In the genomic region with DNA sequence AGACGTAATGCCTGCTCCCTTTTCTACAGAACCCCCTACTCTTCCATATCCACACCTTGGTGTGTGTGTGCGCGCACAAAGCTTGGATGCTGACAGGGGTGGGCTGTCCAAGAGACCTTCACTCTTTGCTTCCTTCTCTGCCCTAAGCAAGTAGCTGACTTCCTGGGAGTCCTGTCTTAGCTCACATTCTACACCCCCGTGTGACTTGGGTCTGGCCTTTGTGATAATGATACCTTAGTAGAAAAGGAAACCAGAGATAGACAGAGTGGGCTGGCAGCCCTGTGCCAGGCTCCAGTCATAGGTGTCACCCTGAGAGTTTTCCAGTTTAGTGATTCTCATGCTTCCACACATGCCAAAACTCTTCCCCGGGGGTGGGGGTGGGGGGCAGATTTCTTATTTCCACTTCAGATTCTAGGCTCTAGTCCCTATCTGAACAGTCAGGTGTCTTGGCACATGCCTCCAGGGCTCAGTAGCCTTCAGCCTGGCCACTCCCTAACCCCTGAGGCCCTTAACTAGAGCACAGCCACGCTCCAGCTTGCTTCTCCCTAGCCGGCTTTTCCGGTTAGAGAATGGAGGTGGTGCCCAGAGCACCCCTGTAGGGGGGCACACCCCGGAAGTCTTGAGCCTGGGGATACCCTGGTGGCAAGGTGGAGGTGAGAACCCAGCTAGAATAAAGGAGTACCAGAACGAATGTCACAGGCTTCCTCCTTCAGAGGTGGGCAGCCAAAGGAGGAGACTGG, we compare ENCODE assay signal across 16 mouse cellular contexts. TPM values are rescaled to one million over a fixed set of nuclear protein-coding genes. Genes with fewer than 3 reads are reported as not detected.
DNase-seq lines count a peak whose midpoint lies in the region; ATAC-seq and TF ChIP-seq lines count a peak whose summit lies in the region.
"Had no signal": no experiment of that assay in that cellular context is flagged by ENCODE, and none has a peak within 500 bp of the region (broad histone marks: within the 10 kb centered on the region; RNA-seq: fewer than 3 reads in every experiment).

No protein-coding gene starts in this region.

- no peak overlapping the region for H3K27ac ChIP-seq in liver, embryonic 12.5 days
- H3K27ac ChIP-seq in liver, postnatal 0 days (ENCODE audit: low read depth) = no peak overlapping the region
- H3K27ac ChIP-seq in liver, embryonic 13.5 days = no peak overlapping the region
- H3K27ac ChIP-seq in lung, embryonic 16.5 days (ENCODE audit: low read length) = 0 out of 2 replicates have a peak overlapping the region, but pooled peaks have one; percentile 36
- H3K27ac ChIP-seq in stomach, embryonic 15.5 days = peak overlapping the region; percentile 24; the same call in 1 of the 2 replicates
- no peak overlapping the region for H3K27ac ChIP-seq in midbrain, embryonic 13.5 days
- no peak overlapping the region for H3K27ac ChIP-seq in cerebellum, adult 2 months (ENCODE audit: insufficient read depth, low read length)
- H3K27ac ChIP-seq: heart, embryonic 15.5 days; hindbrain, embryonic 12.5 days; left cerebral cortex, adult 2 months; limb, embryonic 15.5 days had no signal

- 40% methylated on average over 10 of the region's 10 CpGs for WGBS in liver, embryonic 12.5 days (ENCODE audit: insufficient replicate concordance)
- 60% methylated on average over 10 of the region's 10 CpGs for WGBS in liver, postnatal 0 days (ENCODE audit: insufficient replicate concordance)
- 45% methylated on average over 10 of the region's 10 CpGs for whole genome bisulfite sequencing in liver, embryonic 13.5 days (ENCODE audit: insufficient replicate concordance)
- WGBS in lung, embryonic 16.5 days = 47% methylated on average over 10 of the region's 10 CpGs
- 53% methylated on average over 10 of the region's 10 CpGs for WGBS in stomach, embryonic 15.5 days
- 69% methylated on average over 10 of the region's 10 CpGs for WGBS in midbrain, embryonic 13.5 days
- WGBS in cerebellum, adult 2 months = 59% methylated on average over 10 of the region's 10 CpGs

- no peak overlapping the region for H3K4me2 ChIP-seq in liver, embryonic 12.5 days
- H3K4me2 ChIP-seq in liver, postnatal 0 days (ENCODE audit: low read depth, low read length) = no peak overlapping the region
- H3K4me2 ChIP-seq in liver, embryonic 13.5 days = no peak overlapping the region
- H3K4me2 ChIP-seq in lung, embryonic 16.5 days (ENCODE audit: low read depth, low read length) = no peak overlapping the region
- 0 out of 2 replicates have a peak overlapping the region, but pooled peaks have one; percentile 3 for H3K4me2 ChIP-seq in stomach, embryonic 15.5 days
- H3K4me2 ChIP-seq in midbrain, embryonic 13.5 days (replicated peaks) = no peak overlapping the region
- H3K4me2 ChIP-seq: heart, embryonic 15.5 days; hindbrain, embryonic 12.5 days; limb, embryonic 15.5 days had no signal

- ATAC-seq in liver, embryonic 12.5 days = peak; percentile 47
- no peak for ATAC-seq in liver, postnatal 0 days
- ATAC-seq in liver, embryonic 13.5 days (ENCODE audit: low read depth) = peak; percentile 52
- ATAC-seq in lung, embryonic 16.5 days (ENCODE audit: low read depth) = peak; percentile 75
- peak; percentile 73 for ATAC-seq in stomach, embryonic 15.5 days (ENCODE audit: insufficient read depth, low FRiP score, low read depth)
- ATAC-seq in midbrain, embryonic 13.5 days = no peak
- ATAC-seq: activated CD4-positive, CD25-positive, alpha-beta regulatory T cell, adult 4 months; CD4-positive, CD25-positive, alpha-beta regulatory T cell, adult 4 months had no signal

- no peaks in the 10 kb centered on the region for H3K36me3 ChIP-seq in liver, embryonic 12.5 days
- no peaks in the 10 kb centered on the region for H3K36me3 ChIP-seq in liver, postnatal 0 days (replicated peaks; ENCODE audit: insufficient read depth, low read length)
- no peaks in the 10 kb centered on the region for H3K36me3 ChIP-seq in liver, embryonic 13.5 days
- H3K36me3 ChIP-seq in lung, embryonic 16.5 days (ENCODE audit: control insufficient read depth, insufficient read depth, low read length) = no peaks in the 10 kb centered on the region
- H3K36me3 ChIP-seq in stomach, embryonic 15.5 days = no peaks in the 10 kb centered on the region
- no peaks in the 10 kb centered on the region for H3K36me3 ChIP-seq in midbrain, embryonic 13.5 days
- H3K36me3 ChIP-seq: heart, embryonic 15.5 days; hindbrain, embryonic 12.5 days; limb, embryonic 15.5 days had no signal

- no peak for TF ChIP-seq POLR2A in cerebellum, adult 2 months (IDR thresholded peaks at IDR 0.05; ENCODE audit: borderline replicate concordance, insufficient read depth, low read length)

- peaks cover 64% of the 10 kb centered on the region for H3K27me3 ChIP-seq in liver, embryonic 12.5 days (replicated peaks)
- peaks cover 17% of the 10 kb centered on the region for H3K27me3 ChIP-seq in liver, postnatal 0 days (ENCODE audit: insufficient read depth, low read length)
- H3K27me3 ChIP-seq in liver, embryonic 13.5 days = peaks cover 40% of the 10 kb centered on the region
- peaks cover 7% of the 10 kb centered on the region for H3K27me3 ChIP-seq in lung, embryonic 16.5 days (ENCODE audit: control insufficient read depth, insufficient read depth, low read depth, low read length)
- no peaks in the 10 kb centered on the region; the same call in 1 of the 2 replicates for H3K27me3 ChIP-seq in stomach, embryonic 15.5 days (replicated peaks)
- peaks cover 24% of the 10 kb centered on the region for H3K27me3 ChIP-seq in midbrain, embryonic 13.5 days
- no peaks in the 10 kb centered on the region; the same call in 1 of the 2 replicates for H3K27me3 ChIP-seq in cerebellum, adult 2 months (ENCODE audit: control insufficient read depth, insufficient read depth, low read length)

- no peak for DNase-seq in liver, postnatal 0 days
- DNase-seq in liver, embryonic 13.5 days = no peak
- DNase-seq in cerebellum, adult 2 months = no peak
- DNase-seq: cerebellum, adult 9-10 months; kidney, adult 11 months; kidney, postnatal 4 days had no signal

- H3K4me1 ChIP-seq in liver, embryonic 12.5 days = peaks cover 20% of the 10 kb centered on the region
- peaks cover 4% of the 10 kb centered on the region; the same call in 1 of the 2 replicates for H3K4me1 ChIP-seq in liver, postnatal 0 days (ENCODE audit: insufficient read depth)
- H3K4me1 ChIP-seq in liver, embryonic 13.5 days (replicated peaks) = peaks cover 23% of the 10 kb centered on the region
- H3K4me1 ChIP-seq in lung, embryonic 16.5 days (replicated peaks; ENCODE audit: control insufficient read depth, insufficient read depth, low read length) = no peaks in the 10 kb centered on the region
- H3K4me1 ChIP-seq in stomach, embryonic 15.5 days = peaks cover 8% of the 10 kb centered on the region; the same call in 1 of the 2 replicates
- H3K4me1 ChIP-seq in midbrain, embryonic 13.5 days (replicated peaks) = peaks cover 5% of the 10 kb centered on the region; the same call in 1 of the 2 replicates
- H3K4me1 ChIP-seq in cerebellum, adult 2 months (ENCODE audit: control insufficient read depth, insufficient read depth, low read length) = no peaks in the 10 kb centered on the region

- no peaks in the 10 kb centered on the region for H3K9me3 ChIP-seq in liver, embryonic 12.5 days (replicated peaks)
- H3K9me3 ChIP-seq in liver, postnatal 0 days (ENCODE audit: low read length) = no peaks in the 10 kb centered on the region
- no peaks in the 10 kb centered on the region for H3K9me3 ChIP-seq in liver, embryonic 13.5 days (replicated peaks)
- no peaks in the 10 kb centered on the region for H3K9me3 ChIP-seq in lung, embryonic 16.5 days (ENCODE audit: control insufficient read depth, low read length)
- H3K9me3 ChIP-seq in stomach, embryonic 15.5 days = no peaks in the 10 kb centered on the region
- H3K9me3 ChIP-seq in midbrain, embryonic 13.5 days = no peaks in the 10 kb centered on the region
- H3K9me3 ChIP-seq: heart, embryonic 15.5 days; hindbrain, embryonic 12.5 days; limb, embryonic 15.5 days had no signal

- H3K9ac ChIP-seq in liver, embryonic 12.5 days = no peak overlapping the region; the same call in 1 of the 2 replicates
- H3K9ac ChIP-seq in liver, postnatal 0 days (replicated peaks) = no peak overlapping the region
- no peak overlapping the region for H3K9ac ChIP-seq in liver, embryonic 13.5 days
- H3K9ac ChIP-seq in lung, embryonic 16.5 days (ENCODE audit: low read length) = no peak overlapping the region
- H3K9ac ChIP-seq in stomach, embryonic 15.5 days = no peak overlapping the region
- no peak overlapping the region for H3K9ac ChIP-seq in midbrain, embryonic 13.5 days (replicated peaks)
- H3K9ac ChIP-seq: heart, embryonic 15.5 days; hindbrain, embryonic 12.5 days; limb, embryonic 15.5 days had no signal

- no peak for TF ChIP-seq EP300 in liver, postnatal 0 days (IDR thresholded peaks at IDR 0.05; ENCODE audit: low read depth)

- TF ChIP-seq CTCF in liver, postnatal 0 days (IDR thresholded peaks at IDR 0.05; ENCODE audit: low read depth) = no peak
- TF ChIP-seq CTCF in cerebellum, adult 2 months (IDR thresholded peaks at IDR 0.05; ENCODE audit: borderline replicate concordance, insufficient read depth, low read depth, low read length) = no peak

- H3K4me3 ChIP-seq in liver, embryonic 12.5 days = no peak overlapping the region
- no peak overlapping the region for H3K4me3 ChIP-seq in liver, postnatal 0 days (ENCODE audit: low read depth, low read length)
- H3K4me3 ChIP-seq in liver, embryonic 13.5 days (replicated peaks) = no peak overlapping the region
- H3K4me3 ChIP-seq in lung, embryonic 16.5 days (ENCODE audit: low read length) = no peak overlapping the region
- H3K4me3 ChIP-seq in stomach, embryonic 15.5 days (replicated peaks) = no peak overlapping the region
- no peak overlapping the region for H3K4me3 ChIP-seq in midbrain, embryonic 13.5 days (replicated peaks)
- H3K4me3 ChIP-seq in cerebellum, adult 2 months (replicated peaks; ENCODE audit: insufficient read depth, low read depth, low read length) = no peak overlapping the region
- H3K4me3 ChIP-seq: heart, embryonic 15.5 days; hindbrain, embryonic 12.5 days; left cerebral cortex, adult 2 months; limb, embryonic 15.5 days had no signal

RNA-seq across cellular contexts. Expression of a gene that starts 4.2 kb away (rescaled TPM):
- 0.18 and 0.37 TPM in 2 replicates for polyA plus RNA-seq in liver, embryonic 12.5 days (2016; fragmentation: Nextera tagmentation; extraction: Ambion mirVana)
- polyA plus RNA-seq in liver, postnatal 0 days (2015; fragmentation: Nextera tagmentation; extraction: Ambion mirVana) = 0.11 and 0.13 TPM in 2 replicates
- 0.09 and 0.13 TPM in 2 replicates for polyA plus RNA-seq in liver, embryonic 13.5 days (2015; fragmentation: Nextera tagmentation; extraction: Ambion mirVana)
- polyA plus RNA-seq in lung, embryonic 16.5 days (2015; fragmentation: Nextera tagmentation; extraction: Ambion mirVana) = 6.0 and 6.7 TPM in 2 replicates
- polyA plus RNA-seq in stomach, embryonic 15.5 days (2015; fragmentation: Nextera tagmentation; extraction: Ambion mirVana) = 4.3 and 4.6 TPM in 2 replicates
- polyA plus RNA-seq in midbrain, embryonic 13.5 days (2015; fragmentation: Nextera tagmentation; extraction: Ambion mirVana) = 0.17 TPM in 1 of 2 replicates, not detected in the other
- 0.02 TPM in 1 of 2 replicates, not detected in the other for polyA plus RNA-seq in cerebellum, adult 2 months (2012; rRNA removed)
- polyA plus RNA-seq: activated CD4-positive, CD25-positive, alpha-beta regulatory T cell, adult 4 months had no signal

RNA-seq across cellular contexts. Expression of a gene that starts 7.8 kb away (rescaled TPM):
- 18.0 and 21.1 TPM in 2 replicates for polyA plus RNA-seq in liver, embryonic 12.5 days (2016; fragmentation: Nextera tagmentation; extraction: Ambion mirVana)
- polyA plus RNA-seq in liver, postnatal 0 days (2015; fragmentation: Nextera tagmentation; extraction: Ambion mirVana) = 10.5 and 10.7 TPM in 2 replicates
- polyA plus RNA-seq in liver, embryonic 13.5 days (2015; fragmentation: Nextera tagmentation; extraction: Ambion mirVana) = 10.6 and 11.2 TPM in 2 replicates
- polyA plus RNA-seq in lung, embryonic 16.5 days (2015; fragmentation: Nextera tagmentation; extraction: Ambion mirVana) = 26.8 and 29.1 TPM in 2 replicates
- 24.6 and 29.8 TPM in 2 replicates for polyA plus RNA-seq in stomach, embryonic 15.5 days (2015; fragmentation: Nextera tagmentation; extraction: Ambion mirVana)
- polyA plus RNA-seq in midbrain, embryonic 13.5 days (2015; fragmentation: Nextera tagmentation; extraction: Ambion mirVana) = 33.0 and 36.9 TPM in 2 replicates
- 85.2 and 86.7 TPM in 2 replicates for polyA plus RNA-seq in cerebellum, adult 2 months (2012; rRNA removed)

RNA-seq across cellular contexts. Expression of a gene that starts 7.9 kb away (rescaled TPM):
- polyA plus RNA-seq in liver, embryonic 12.5 days (2016; fragmentation: Nextera tagmentation; extraction: Ambion mirVana) = 0.18 and 0.43 TPM in 2 replicates
- 0.12 TPM in 1 of 2 replicates, not detected in the other for polyA plus RNA-seq in liver, postnatal 0 days (2015; fragmentation: Nextera tagmentation; extraction: Ambion mirVana)
- polyA plus RNA-seq in liver, embryonic 13.5 days (2015; fragmentation: Nextera tagmentation; extraction: Ambion mirVana) = 0.19 and 0.23 TPM in 2 replicates
- polyA plus RNA-seq in lung, embryonic 16.5 days (2015; fragmentation: Nextera tagmentation; extraction: Ambion mirVana) = 1.1 and 1.6 TPM in 2 replicates
- polyA plus RNA-seq in stomach, embryonic 15.5 days (2015; fragmentation: Nextera tagmentation; extraction: Ambion mirVana) = 0.31 and 1.3 TPM in 2 replicates
- 0.90 and 1.2 TPM in 2 replicates for polyA plus RNA-seq in midbrain, embryonic 13.5 days (2015; fragmentation: Nextera tagmentation; extraction: Ambion mirVana)
- polyA plus RNA-seq in cerebellum, adult 2 months (2012; rRNA removed) = 8.6 and 9.4 TPM in 2 replicates

RNA-seq across cellular contexts. Expression of a gene that starts 13.5 kb away (rescaled TPM):
- 0.25 and 0.43 TPM in 2 replicates for polyA plus RNA-seq in liver, embryonic 12.5 days (2016; fragmentation: Nextera tagmentation; extraction: Ambion mirVana)
- polyA plus RNA-seq in liver, postnatal 0 days (2015; fragmentation: Nextera tagmentation; extraction: Ambion mirVana) = 0.12 and 0.15 TPM in 2 replicates
- polyA plus RNA-seq in liver, embryonic 13.5 days (2015; fragmentation: Nextera tagmentation; extraction: Ambion mirVana) = 0.24 and 0.46 TPM in 2 replicates
- 4.4 and 4.5 TPM in 2 replicates for polyA plus RNA-seq in lung, embryonic 16.5 days (2015; fragmentation: Nextera tagmentation; extraction: Ambion mirVana)
- 3.2 and 4.3 TPM in 2 replicates for polyA plus RNA-seq in stomach, embryonic 15.5 days (2015; fragmentation: Nextera tagmentation; extraction: Ambion mirVana)
- polyA plus RNA-seq in midbrain, embryonic 13.5 days (2015; fragmentation: Nextera tagmentation; extraction: Ambion mirVana) = 44.2 and 52.1 TPM in 2 replicates
- 8.2 and 8.6 TPM in 2 replicates for polyA plus RNA-seq in cerebellum, adult 2 months (2012; rRNA removed)

RNA-seq across cellular contexts. Expression of a gene that starts 17.2 kb away (rescaled TPM):
- 1.3 and 1.4 TPM in 2 replicates for polyA plus RNA-seq in liver, embryonic 12.5 days (2016; fragmentation: Nextera tagmentation; extraction: Ambion mirVana)
- polyA plus RNA-seq in liver, postnatal 0 days (2015; fragmentation: Nextera tagmentation; extraction: Ambion mirVana) = 0.97 and 2.3 TPM in 2 replicates
- polyA plus RNA-seq in liver, embryonic 13.5 days (2015; fragmentation: Nextera tagmentation; extraction: Ambion mirVana) = 0.61 and 0.66 TPM in 2 replicates
- 3.4 and 4.2 TPM in 2 replicates for polyA plus RNA-seq in lung, embryonic 16.5 days (2015; fragmentation: Nextera tagmentation; extraction: Ambion mirVana)
- 5.5 and 5.9 TPM in 2 replicates for polyA plus RNA-seq in stomach, embryonic 15.5 days (2015; fragmentation: Nextera tagmentation; extraction: Ambion mirVana)
- polyA plus RNA-seq in midbrain, embryonic 13.5 days (2015; fragmentation: Nextera tagmentation; extraction: Ambion mirVana) = 8.0 and 8.5 TPM in 2 replicates
- polyA plus RNA-seq in cerebellum, adult 2 months (2012; rRNA removed) = 32.6 and 39.8 TPM in 2 replicates

Comparison
In these comparisons a context has a peak if more than half of its experiments do, and no peak if none do; other contexts are left out.
1. ATAC-seq: peak in liver, embryonic 12.5 days (single experiment), liver, embryonic 13.5 days (single experiment), lung, embryonic 16.5 days (single experiment) and stomach, embryonic 15.5 days (single experiment); none in liver, postnatal 0 days (single experiment) and midbrain, embryonic 13.5 days (single experiment).
2. H3K27ac ChIP-seq: peak in lung, embryonic 16.5 days (single experiment) and stomach, embryonic 15.5 days (single experiment); none in liver, embryonic 12.5 days (single experiment), liver, postnatal 0 days (single experiment), liver, embryonic 13.5 days (single experiment), midbrain, embryonic 13.5 days (single experiment) and cerebellum, adult 2 months (single experiment).